Mouse (Mus musculus): ENCODE measurements around the gene Kif21a.

Gene Kif21a

DNA sequence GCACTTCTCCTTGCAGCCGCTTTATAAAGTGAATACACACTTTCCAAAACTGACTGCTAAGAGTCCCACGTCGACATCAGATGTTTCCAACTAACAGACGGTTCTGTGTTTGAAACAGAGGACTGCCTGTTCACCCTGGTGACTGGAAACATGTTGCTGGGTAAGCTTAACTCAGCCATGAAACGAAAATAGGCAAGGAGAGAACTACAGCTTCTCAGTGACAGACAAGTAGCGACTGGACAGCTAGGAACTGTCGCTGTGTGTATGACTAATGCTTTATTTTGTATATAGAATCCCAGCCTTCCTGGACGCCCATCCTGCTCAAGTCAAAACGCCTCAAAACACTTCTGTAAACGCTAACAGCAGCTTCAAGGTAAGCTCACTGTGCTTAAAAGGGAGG lies 21.3 kb downstream of the Kif21a start:
- ChIA-PET POLR2A (interaction anchor here in 3 of 4 experiments (0.6 to 1.4 kb wide), 4 partner anchors 10 to 22 kb away, joined by 3 to 4 read pairs (median 3); partner anchors contain the start of gene Kif21a (in 1 of the 3)), CTCF (interaction anchor here in 1 of 4 experiments (0.6 kb wide), 1 partner anchor 63 kb away, joined by 3 read pairs; no protein-coding TSS in a partner anchor)

DNA sequence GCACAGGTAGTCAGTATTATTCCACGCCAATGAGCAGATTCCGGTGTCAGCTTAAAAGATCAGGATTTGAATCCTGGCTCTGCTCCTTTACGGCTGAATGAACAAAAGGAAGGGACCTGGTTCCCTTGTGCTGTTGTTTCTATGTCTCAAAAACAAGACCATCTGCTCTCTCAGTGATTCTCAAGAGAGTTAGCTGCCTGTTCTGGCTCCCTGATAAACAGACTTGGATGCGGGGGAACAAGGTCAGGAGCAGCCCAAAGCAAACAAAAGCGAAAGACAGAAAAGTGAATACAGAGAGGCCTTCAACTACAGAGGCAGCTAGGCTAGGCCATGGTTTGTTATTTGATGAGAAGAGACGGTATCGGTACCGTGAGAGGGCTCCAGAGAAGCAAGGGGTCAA lies 27.5 kb downstream of the Kif21a start:
- CTCF ChIA-PET: no interaction called here
- POLR2A ChIA-PET: no interaction called here

DNA sequence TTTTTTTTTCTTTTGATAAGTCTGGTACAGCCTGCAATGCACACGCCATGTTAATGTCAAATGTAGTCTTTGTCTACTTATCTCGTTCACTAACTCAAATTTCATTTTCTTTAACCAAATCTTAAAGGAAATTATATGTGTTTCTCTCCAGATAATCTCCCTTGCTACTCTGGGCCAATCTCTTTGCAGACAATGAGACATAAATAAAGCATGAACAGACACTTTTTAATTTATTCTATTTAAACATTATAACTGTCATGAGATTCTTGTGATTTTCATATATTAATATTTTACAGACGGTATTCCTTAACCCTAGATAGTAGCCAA lies 30.9 kb downstream of the Kif21a start:
- ChIA-PET POLR2A (interaction anchor here in 2 of 4 experiments (0.7 to 1.1 kb wide), 2 partner anchors 10 to 35 kb away, joined by 4 to 6 read pairs; no protein-coding TSS in a partner anchor), CTCF (no interaction called here)

DNA sequence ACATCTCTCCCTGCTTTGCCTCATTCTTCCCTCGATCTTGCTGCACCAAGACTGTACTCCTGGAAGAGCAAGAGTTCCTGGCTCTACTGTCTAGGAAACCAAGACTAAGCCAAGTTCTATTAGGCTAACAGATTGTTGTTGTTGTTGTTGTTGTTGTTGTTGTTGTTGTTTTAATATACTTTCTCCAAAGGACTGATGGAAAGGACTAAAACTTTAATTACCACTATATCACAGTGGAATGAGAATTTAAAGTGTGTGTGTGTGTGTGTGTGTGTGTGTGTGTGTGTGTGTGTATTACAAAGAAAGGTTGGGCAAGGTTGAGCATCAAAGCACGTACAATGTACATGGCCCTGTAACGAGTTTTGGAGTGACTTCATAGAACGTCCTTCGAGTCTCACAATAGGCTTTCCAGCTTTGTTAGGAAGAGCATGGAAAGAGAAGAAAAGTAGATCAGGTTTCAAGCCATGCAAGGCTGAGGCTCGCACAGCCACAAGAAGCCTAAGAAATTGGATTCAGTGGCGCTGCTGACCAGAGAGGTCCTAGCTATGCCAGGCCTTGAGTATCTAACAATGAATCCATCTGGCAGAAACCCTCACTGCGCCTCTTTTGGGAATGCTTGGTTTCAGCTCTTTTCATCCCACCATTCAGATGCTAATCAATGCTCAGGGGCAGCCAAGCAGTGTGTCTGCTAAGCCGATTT lies 31.4 kb downstream of the Kif21a start:
- CTCF ChIA-PET: no interaction called here
- POLR2A ChIA-PET: interaction anchor here in 3 of 4 experiments (0.5 to 1.5 kb wide), 5 partner anchors 10 to 81 kb away, joined by 3 to 6 read pairs (median 4); no protein-coding TSS in a partner anchor

DNA sequence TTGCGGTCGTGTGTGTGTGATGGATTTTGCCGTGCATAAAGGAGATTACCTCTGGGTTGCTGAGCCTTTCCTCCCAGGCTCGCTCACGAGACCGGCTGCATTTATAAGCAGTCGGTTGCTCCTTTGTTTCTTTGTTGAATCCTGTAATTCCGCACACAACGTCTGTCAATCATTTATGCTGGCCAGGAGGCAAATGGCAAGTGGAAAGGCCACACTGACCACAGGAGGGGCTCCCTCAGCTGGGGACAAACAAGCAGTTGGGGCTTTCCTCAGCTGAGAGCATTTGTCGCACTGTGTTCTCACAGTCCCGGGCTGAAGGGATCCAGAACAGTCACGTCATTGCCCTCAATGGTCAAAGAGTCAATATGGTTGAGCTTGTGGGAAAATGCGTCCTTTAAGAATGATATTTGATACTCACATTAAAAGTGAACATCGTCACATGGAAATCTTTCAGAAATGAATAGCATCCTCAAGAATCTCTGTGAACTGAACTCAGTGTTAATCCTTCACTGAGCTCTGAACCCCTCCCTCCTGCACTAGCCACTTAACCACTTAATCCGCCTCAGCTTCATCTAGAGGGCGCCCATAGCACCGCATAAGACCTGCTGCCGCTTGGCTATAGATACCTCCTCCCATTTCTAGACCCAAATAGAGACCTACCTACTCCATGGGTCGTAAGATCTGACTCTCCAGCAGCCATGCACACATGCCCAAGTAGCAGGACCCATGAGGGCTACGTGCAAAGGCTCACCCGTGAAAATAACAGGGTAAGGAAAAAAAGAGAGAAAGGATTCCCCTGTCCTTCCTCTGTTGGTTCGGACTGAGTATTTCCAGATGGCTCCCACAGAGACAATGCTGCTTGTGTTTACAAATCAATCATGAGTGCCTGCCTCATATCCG lies 32.2 kb downstream of the Kif21a start:
- POLR2A ChIA-PET: interaction anchor here in 2 of 4 experiments (0.5 to 1.5 kb wide), 3 partner anchors 9 to 16 kb away, joined by 3 to 4 read pairs (median 3); no protein-coding TSS in a partner anchor
- CTCF ChIA-PET: no interaction called here

DNA sequence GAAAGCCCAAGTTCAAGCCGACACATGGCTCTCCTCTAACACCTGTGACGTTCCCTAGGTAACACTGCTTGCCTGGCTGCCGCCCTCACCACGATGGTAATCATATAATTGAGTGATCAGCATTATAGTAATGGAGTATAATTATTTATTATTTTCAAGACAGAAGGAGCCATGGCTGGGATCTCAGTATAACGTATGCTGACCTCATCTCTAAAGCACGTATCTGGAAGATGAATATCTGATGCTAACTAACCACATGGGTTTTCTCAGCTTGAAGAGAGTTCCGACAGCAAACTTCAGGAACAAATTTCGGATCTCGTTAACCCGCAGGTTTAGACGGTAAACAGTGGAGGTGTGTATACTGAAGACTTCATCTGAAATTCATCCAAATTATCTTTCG lies 33.4 kb downstream of the Kif21a start:
- ChIA-PET POLR2A (interaction anchor here in 1 of 4 experiments (0.6 kb wide), 1 partner anchor 245 kb away, joined by 4 read pairs; no protein-coding TSS in a partner anchor), CTCF (no interaction called here)

DNA sequence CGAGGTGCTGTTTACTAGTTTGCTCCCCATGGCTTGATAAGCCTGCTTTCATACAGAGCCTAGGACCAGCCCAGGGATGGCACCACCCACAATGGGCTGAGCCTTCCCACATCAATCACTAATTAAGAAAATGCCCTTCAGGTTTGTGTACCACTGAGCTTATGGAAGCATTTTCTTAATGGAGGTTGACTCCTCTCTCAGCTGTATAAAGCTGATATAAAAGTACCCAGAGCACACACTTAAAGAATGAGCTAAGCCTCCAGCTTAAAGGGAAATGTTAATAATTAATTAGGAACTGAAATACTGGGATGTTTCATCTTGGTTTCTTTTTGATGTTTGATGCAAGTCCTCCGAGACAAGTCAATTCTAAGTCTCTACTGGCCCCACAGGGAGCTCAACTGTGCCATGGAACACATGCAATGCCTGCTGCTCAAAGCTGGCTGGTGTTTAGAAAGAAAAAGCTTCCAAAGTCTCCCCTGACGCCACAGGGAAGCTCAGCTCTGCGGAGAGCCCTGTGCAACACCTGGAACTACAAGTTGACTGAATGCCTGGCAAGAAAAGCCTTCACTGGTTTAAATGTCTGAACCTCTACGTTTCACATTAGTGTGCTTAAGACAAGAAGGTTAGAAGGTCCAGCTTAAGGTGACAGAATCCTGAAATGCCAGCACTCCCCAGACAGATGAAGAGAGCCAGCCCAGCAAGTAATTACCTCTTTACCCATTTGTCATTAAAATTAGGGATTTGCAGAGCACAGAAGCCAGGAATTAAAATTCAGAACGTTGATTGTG lies 36.8 kb downstream of the Kif21a start:
- CTCF ChIA-PET: no interaction called here
- POLR2A ChIA-PET: interaction anchor here in 1 of 4 experiments (0.5 kb wide), 1 partner anchor 49 kb away, joined by 3 read pairs; no protein-coding TSS in a partner anchor

DNA sequence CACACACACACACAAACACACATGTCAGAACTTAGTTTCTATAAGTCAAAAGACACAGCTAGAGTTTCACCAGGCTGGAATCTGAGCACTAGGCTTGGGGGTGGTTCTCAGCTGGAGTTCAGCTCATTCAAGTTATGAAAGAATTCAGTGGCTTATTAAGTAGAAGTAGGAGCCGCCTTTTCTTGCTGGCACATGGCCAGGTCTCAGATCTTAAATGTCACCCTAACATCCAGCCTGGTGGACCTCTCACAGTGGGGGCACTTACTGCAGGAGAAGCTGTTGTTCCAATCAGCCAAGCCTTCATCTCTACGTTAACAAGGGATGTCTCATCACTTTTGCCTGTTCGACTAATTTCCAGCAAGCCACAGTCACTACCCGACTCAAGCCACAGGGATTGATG lies 39.5 kb downstream of the Kif21a start:
- ChIA-PET POLR2A (no interaction called here), CTCF (interaction anchor here in 2 of 4 experiments (0.6 to 1.1 kb wide), 2 partner anchors 10 to 34 kb away, joined by 4 to 5 read pairs; no protein-coding TSS in a partner anchor)

DNA sequence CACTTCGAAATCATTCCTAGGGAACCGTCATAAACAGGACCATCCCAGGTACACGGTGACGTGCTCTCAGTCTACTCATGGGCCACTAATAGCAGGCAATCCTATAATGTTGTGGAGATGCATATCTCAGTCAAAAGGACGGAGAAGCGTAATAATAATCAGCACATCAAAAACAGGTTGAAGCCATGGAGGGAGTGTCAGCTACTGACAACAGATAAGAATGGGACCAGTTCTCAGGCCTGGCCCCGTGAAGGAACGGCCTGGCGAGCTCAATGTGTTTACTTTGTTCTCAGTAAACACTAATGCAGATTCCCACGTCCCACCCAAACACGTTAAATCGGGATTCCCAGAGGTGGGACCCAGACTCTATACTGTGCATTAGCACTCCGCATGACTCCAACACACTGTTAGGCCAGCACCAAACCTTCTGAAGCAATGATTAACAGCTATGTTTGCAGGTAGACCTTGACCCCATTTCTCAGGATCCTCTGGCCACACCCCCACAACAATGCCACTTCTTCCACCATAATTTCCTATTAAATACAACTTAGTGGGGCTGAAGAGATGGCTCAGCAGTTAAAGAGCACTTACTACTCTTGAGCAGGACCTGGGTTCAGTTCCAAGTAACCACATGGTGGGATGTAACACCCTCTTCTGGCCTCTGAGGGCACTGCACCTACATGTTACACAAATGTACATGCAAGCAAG lies 42.5 kb downstream of the Kif21a start:
- CTCF ChIA-PET: interaction anchor here in 2 of 4 experiments (0.6 to 0.7 kb wide), 2 partner anchors 308 to 565 kb away, joined by 3 to 8 read pairs; partner anchors contain the start of gene Slc2a13 (in 1 of the 2)
- POLR2A ChIA-PET: no interaction called here

DNA sequence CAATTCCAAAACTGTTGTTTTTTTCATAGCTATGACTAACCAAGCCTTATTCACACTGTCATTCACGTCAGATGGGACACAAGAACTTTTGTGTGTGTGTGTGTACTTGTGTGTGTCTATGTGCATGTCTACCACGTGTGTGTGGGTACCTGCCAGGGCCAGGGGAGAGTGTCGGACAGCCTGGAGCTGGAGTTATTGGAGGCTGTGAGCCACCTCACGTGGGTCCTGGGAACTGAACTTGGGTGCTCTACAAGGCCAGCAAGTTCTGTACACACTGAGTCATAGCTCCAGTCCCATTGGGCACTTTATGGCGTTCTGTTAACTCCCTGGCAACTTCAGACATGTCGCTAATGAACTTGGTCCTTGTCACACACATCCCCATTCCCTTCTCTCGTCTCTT lies 45.0 kb downstream of the Kif21a start:
- ChIA-PET CTCF (no interaction called here), POLR2A (no interaction called here)

DNA sequence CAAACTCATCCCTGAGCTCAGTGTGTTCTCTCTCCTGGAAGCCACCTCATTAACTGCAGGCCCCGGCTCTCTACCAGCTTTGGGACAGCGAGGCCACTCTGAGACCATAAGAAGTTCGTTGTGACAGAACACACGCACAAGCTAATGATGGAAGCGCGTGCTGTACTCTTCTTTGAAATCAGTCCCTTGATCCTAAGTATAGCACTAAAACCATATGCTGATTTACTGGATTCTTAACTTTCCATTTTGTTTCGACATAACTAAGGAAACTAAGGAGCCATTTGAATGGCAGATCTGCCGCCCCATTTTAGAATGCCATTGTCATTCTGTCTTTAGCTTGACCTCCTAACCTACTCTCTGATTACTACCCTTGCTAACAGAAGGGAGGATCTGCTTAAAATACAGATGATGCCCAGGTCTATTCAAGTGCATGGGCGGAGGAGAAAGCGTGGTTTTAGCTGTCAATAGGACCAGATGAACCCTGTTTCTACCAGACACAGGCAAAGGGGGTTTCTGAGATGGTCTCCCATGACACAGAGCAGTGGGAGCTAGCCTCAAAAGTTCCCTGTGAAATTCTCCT lies 48.6 kb downstream of the Kif21a start:
- ChIA-PET CTCF (no interaction called here), POLR2A (interaction anchor here in 1 of 4 experiments (0.6 to 1.0 kb wide), 2 partner anchors 17 to 271 kb away, joined by 3 read pairs; no protein-coding TSS in a partner anchor)

DNA sequence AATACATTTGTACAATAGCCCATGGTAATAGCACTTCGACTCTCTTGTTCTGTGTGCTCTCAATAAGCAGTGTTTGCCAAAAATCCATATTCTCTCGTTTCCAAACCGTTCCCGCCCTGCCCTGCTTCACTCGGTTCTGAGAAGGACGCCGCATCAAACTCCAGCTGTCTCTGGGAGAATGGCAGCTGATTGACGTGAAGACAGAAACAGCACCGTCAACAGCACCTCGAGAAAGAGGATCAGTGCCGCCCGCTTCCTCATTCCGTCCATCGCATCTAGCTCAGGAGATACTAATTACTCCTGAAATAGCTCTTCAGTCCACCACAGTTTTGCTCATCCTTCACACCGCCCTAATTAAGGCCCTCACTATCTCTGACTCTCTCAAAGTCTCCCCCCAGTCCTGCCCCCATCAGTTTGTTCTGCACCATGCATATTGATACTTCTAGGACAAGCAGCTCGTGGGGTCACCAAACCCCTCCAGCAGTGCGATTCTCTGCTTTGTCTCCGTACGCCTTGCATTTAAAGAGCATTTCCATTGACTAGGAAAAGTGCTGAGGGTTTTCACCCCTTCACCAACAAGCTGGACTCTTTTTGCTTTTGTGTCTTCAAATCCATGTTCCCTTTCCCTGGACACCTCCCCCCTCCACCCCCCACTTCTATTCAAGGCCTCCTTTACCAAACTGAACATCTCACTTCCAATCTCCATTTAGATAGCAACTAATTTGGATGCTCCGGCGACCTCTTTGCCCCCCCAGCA lies 49.3 kb downstream of the Kif21a start:
- ChIA-PET CTCF (interaction anchor here in 1 of 4 experiments (0.7 kb wide), 1 partner anchor 737 kb away, joined by 3 read pairs; no protein-coding TSS in a partner anchor), POLR2A (interaction anchor here in 1 of 4 experiments (0.6 to 1.3 kb wide), 3 partner anchors 17 to 272 kb away, joined by 3 to 4 read pairs (median 3); no protein-coding TSS in a partner anchor)

DNA sequence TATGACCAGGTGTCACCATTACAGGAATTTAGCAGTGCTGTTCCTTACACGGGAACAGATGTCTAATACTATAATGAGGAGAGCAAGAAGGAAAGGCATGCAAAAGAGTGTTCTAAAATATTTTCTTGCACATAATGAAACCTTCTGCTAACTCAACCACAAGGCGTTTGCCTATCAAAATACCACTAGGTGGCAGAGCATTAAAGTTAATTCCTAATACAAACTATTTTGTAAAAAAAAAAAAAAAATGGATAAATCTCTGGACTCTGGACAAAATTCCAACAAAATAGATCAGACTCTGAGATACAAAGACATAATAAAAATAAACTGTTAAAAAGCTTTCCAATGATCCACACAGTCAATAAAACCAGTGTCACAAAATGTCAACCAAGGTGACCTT lies 56.9 kb downstream of the Kif21a start:
- CTCF ChIA-PET: interaction anchor here in 2 of 4 experiments (0.6 to 0.7 kb wide), 2 partner anchors 194 to 1497 kb away, joined by 3 read pairs; no protein-coding TSS in a partner anchor
- POLR2A ChIA-PET: no interaction called here

DNA sequence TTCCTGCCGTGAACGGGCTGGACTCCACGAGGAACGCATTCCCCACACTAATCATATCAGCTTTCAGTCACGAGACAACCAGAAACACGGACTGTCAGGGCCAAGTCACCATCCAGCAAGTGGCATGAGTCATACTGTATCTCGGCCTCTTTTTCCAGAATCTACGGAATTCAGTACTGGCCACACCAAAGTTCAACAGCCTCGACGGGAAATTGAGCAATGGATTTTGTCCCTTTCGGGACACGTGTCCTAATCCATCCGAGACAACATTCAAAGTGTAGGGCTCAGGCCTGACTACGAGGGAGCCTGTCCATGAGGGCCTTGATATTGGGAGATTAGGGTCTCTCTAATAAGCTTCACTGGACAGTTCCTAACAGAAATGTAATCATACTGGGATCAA lies 57.4 kb downstream of the Kif21a start:
- CTCF ChIA-PET: no interaction called here

DNA sequence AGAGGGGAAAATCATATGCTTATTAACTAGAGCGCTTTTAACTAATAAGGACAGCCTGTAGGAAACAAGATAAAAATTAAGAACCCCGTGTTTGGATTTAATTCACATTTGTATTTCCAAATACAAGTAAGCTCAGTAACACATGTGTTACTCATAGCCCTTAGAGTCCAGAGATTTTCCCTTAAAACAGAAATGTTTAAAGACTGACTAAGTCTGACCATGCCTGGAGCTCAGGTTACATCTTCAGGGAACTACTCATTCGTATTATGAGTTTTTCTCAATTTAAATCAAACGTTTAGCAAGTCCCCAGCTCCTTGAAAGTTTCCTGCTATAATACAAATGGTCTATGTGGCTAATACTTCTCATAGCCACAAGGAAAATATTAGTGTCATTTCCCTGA lies 57.9 kb downstream of the Kif21a start:
- POLR2A ChIA-PET: interaction anchor here in 1 of 4 experiments (0.6 kb wide), 1 partner anchor 420 kb away, joined by 3 read pairs; no protein-coding TSS in a partner anchor
- CTCF ChIA-PET: no interaction called here

More for the DNA sequence above, 57.4 kb downstream of the Kif21a start:
- POLR2A ChIA-PET: interaction anchor here in 1 of 4 experiments (0.6 kb wide), 1 partner anchor 419 kb away, joined by 3 read pairs; no protein-coding TSS in a partner anchor

DNA sequence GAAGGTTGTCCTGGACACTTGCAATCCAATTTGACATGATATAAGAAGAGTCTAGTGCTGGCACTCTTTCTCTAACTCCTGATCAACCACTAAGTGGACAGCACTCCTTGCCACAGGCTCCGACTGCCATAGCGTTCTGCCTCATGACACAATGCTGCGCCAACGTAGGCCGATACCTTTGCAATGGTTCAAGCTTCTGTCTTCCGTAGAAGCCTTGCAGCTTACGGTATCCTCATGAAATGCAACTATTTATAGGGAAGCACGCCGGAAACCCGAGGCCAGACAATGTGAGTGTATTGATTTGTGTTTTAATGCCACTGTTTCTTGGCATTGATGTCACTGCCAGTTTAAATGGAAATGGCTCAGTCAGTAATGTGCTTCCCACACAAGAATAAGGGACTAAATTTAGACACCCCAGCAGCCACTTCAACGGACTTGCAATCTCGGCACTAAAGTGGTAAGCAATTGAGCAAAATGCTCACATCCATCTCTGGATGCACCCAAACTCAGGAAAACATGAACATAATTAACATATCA lies 62.0 kb downstream of the Kif21a start:
- POLR2A ChIA-PET: no interaction called here
- CTCF ChIA-PET: no interaction called here

DNA sequence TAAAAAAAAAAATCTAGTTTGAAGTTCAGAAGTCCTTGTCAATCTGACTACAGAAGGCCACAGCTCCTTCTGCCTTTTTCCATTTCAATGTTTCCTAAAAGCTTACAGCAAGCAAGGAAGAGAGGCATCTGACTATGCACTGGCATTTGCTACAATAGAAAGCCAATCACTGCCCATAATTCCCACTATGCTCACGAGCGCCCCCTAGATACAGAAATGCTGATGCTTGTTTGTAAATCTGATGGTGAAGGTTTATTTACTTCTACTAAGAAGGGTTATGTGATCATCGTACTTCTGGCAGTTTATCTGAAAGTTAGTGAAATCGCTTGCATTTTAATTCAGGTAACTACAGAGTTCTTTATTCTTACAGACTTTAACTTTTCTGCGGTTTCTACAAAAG lies 73.8 kb downstream of the Kif21a start:
- ChIA-PET POLR2A (no interaction called here), CTCF (interaction anchor here in 3 of 4 experiments (0.7 to 1.3 kb wide), 3 partner anchors 21 to 135 kb away, joined by 3 to 5 read pairs (median 3); no protein-coding TSS in a partner anchor)
